Mouse (Mus musculus) adrenal gland, adult 18-20 months (tissue): ENCODE results near the gene Dnm1. TPM values are rescaled to one million over a fixed set of nuclear protein-coding genes. Genes with fewer than 3 reads are reported as not detected.
"Not testable (repeated sequence)": the region's sequence is repeated elsewhere in the genome, so short reads cannot be mapped to it uniquely, and the experiment has no call there.

Experiments used
- DNase-seq, 2 experiments: peaks; one replicate each; pipeline ENCODE4 v3.0.0; 2021 to 2022; ENCODE audit warnings: low spot score in 2 of 2
- total RNA-seq, 2 experiments: library from RNA; stranded (reverse); gene quantifications; 1 replicate in 1 of 2; 2 replicates in 1 of 2; pipeline ENCODE4 v1.2.3; 2021

Gene Dnm1
- total RNA-seq, 2 experiments from 2014 or later, result 18.6 to 25.6 TPM

- DNase-seq, result no peak
Observed at GRCm38 (mm10) chr2:32315751-32316150, 37.4 kb downstream of the Dnm1 start.

GRCm38 (mm10) chr2:32314831-32315230 lies 38.3 kb downstream of the Dnm1 start:
- no peak for DNase-seq

- peak; percentile 73 to 75 for DNase-seq
Observed at GRCm38 (mm10) chr2:32312318-32312964, 40.7 kb downstream of the Dnm1 start.

GRCm38 (mm10) chr2:32311443-32312317 lies 41.5 kb downstream of the Dnm1 start:
- DNase-seq, result no peak

GRCm38 (mm10) chr2:32310096-32310845 lies 42.9 kb downstream of the Dnm1 start:
- DNase-seq, result no peak

- DNase-seq, result no peak
Observed at GRCm38 (mm10) chr2:32308870-32309568, 44.1 kb downstream of the Dnm1 start.

- peak; percentile 41 to 43 for DNase-seq
Observed at GRCm38 (mm10) chr2:32307941-32308760, 45.0 kb downstream of the Dnm1 start.

GRCm38 (mm10) chr2:32307247-32307798 lies 45.8 kb downstream of the Dnm1 start:
- DNase-seq, result no peak

- DNase-seq, result no peak
Observed at GRCm38 (mm10) chr2:32306176-32306575, 47.0 kb downstream of the Dnm1 start.

GRCm38 (mm10) chr2:32305668-32306067 lies 47.5 kb downstream of the Dnm1 start:
- DNase-seq, result no peak

GRCm38 (mm10) chr2:32304145-32304832 lies 48.8 kb downstream of the Dnm1 start:
- peak in 1 of 2 experiments; percentile 61 for DNase-seq

- DNase-seq, result no peak
Observed at GRCm38 (mm10) chr2:32302952-32303351, 50.2 kb downstream of the Dnm1 start.

- DNase-seq, result no peak
Observed at GRCm38 (mm10) chr2:32299469-32299868, 53.7 kb downstream of the Dnm1 start.

GRCm38 (mm10) chr2:32295842-32296241 lies 57.3 kb downstream of the Dnm1 start:
- DNase-seq, result not testable (repeated sequence)

GRCm38 (mm10) chr2:32295285-32295684 lies 57.9 kb downstream of the Dnm1 start:
- no peak for DNase-seq

GRCm38 (mm10) chr2:32294348-32294747 lies 58.8 kb downstream of the Dnm1 start:
- DNase-seq, result no peak

- DNase-seq, result no peak
Observed at GRCm38 (mm10) chr2:32289578-32289977, 63.6 kb downstream of the Dnm1 start.

GRCm38 (mm10) chr2:32288371-32288931 lies 64.7 kb downstream of the Dnm1 start:
- DNase-seq, result no peak

- DNase-seq, result peak; percentile 92 to 96
Observed at GRCm38 (mm10) chr2:32287923-32288367, 65.2 kb downstream of the Dnm1 start, which contains the start of gene Swi5. Swi5 (minus strand) TSS chr2:32288075.
